Mouse (Mus musculus) forebrain, postnatal 0 days (tissue): ENCODE results near the gene Atp6v1c2. TPM values are rescaled to one million over a fixed set of nuclear protein-coding genes. Genes with fewer than 3 reads are reported as not detected.

Experiments
- ATAC-seq: fragments of 200-750 bp; cut with Nextera tagmentation; 2 replicates; pipeline ENCODE4 v1.8.0; 2017; ENCODE audit warnings: mild to moderate bottlenecking, moderate library complexity
- DNase-seq: peaks from one replicate; pipeline ENCODE4 v3.0.0-alpha.2; 2015
- H3K27ac ChIP-seq: fragments of 300-500 bp; sonication (generic); 2 replicates; pipeline ENCODE4 v1.5.1; 2014; ENCODE audit warnings: low read depth, mild to moderate bottlenecking, antibody characterized with exemption, low read length, moderate library complexity, mixed read lengths
- H3K27me3 ChIP-seq: fragments of 300-500 bp; sonication (generic); 2 replicates; pipeline ENCODE4 v1.6.1; 2014; ENCODE audit warnings: mild to moderate bottlenecking, low read length, mixed read lengths; ENCODE audit not compliant: insufficient read depth
- H3K36me3 ChIP-seq: fragments of 300-500 bp; sonication (generic); 2 replicates; pipeline ENCODE4 v1.6.1; 2014; ENCODE audit warnings: mild to moderate bottlenecking, moderate library complexity; ENCODE audit not compliant: insufficient read depth
- H3K4me1 ChIP-seq: fragments of 300-500 bp; sonication (generic); 2 replicates; pipeline ENCODE4 v1.6.1; 2014; ENCODE audit warnings: antibody characterized with exemption; ENCODE audit not compliant: insufficient read depth
- H3K4me2 ChIP-seq: fragments of 300-500 bp; sonication (generic); 2 replicates; pipeline ENCODE4 v1.6.1; 2014; ENCODE audit warnings: low read depth, mild to moderate bottlenecking, moderate library complexity
- H3K4me3 ChIP-seq: fragments of 300-500 bp; sonication (generic); 2 replicates; pipeline ENCODE4 v1.5.1; 2014; ENCODE audit warnings: low read depth, low read length, mixed read lengths
- H3K9ac ChIP-seq: fragments of 300-500 bp; sonication (generic); 2 replicates; pipeline ENCODE4 v1.6.1; 2014; ENCODE audit warnings: mild to moderate bottlenecking
- H3K9me3 ChIP-seq: fragments of 300-500 bp; sonication (generic); 2 replicates; pipeline ENCODE4 v1.6.1; 2016; ENCODE audit warnings: low read length
- CTCF ChIP-seq: sonication (generic); IDR thresholded peaks from 2 replicates; pipeline ENCODE4 v1.5.1; 2016; ENCODE audit warnings: antibody characterized with exemption, control low read depth, low read depth
- WGBS: fragments of 180-500 bp; shearing (Covaris S2); extraction: QIAGEN DNeasy Blood & Tissue Kit; methylation state at CpG from one replicate; pipeline ENCODE4 v1.1.7; 2014; 5-methylcytosine and 5-hydroxymethylcytosine counted together
- polyA plus RNA-seq: library from polyadenylated mRNA; unstranded; fragments of >200 nt; fragmentation: Nextera tagmentation; extraction: Ambion mirVana; gene quantifications from 2 replicates; pipeline ENCODE4 v1.2.1, GENCODE M21; 2015
- total RNA-seq: library from RNA; depleted of rRNA; stranded (reverse); fragments of >200 nt; gene quantifications from 2 replicates; pipeline ENCODE4 v1.2.3, GENCODE M21; 2014

Gene Atp6v1c2
- total and polyA plus RNA-seq, 2 experiments from 2014 or later, result 0.86 to 1.6 TPM

DNA sequence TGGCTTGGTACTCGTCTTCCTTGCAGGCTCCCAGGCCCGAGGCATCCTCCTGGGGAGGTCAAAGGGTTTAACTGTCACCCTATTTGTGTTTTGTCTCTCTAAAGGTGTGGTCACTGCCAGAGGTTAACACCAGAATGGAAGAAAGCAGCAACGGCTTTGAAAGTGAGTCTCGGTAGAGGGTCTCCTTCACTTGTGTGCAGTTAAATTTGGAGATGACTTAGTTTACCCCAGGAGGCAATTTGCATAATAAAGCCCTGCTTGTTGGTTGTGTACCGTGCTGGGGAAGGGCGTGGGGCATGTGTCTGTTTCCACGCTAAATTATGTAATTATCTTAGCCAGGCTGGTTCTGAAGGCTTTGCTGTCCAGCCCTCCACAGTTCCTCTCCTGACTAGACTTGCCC lies 55.3 kb downstream of the Atp6v1c2 start:
- Histone ChIP-seq H3K27ac (no peak overlapping the region), H3K4me1 (peaks cover 1% of the 10 kb centered on the region), H3K27me3 (no peaks in the 10 kb centered on the region), H3K4me2 (no peak overlapping the region), H3K9ac (no peak overlapping the region), H3K4me3 (no peak overlapping the region), H3K9me3 (no peaks in the 10 kb centered on the region), H3K36me3 (peaks cover 79% of the 10 kb centered on the region)
- ATAC-seq (no peak), DNase-seq (no peak)
- 64% methylated on average over 7 of the region's 7 CpGs for WGBS
- TF ChIP-seq CTCF, result no peak

GRCm38 (mm10) chr12:17271272-17271671 lies 57.9 kb downstream of the Atp6v1c2 start:
- peaks cover 12% of the 10 kb centered on the region for H3K4me1 ChIP-seq
- no peak overlapping the region for H3K9ac ChIP-seq
- H3K36me3 ChIP-seq, result peaks cover 56% of the 10 kb centered on the region
- no peak for ATAC-seq
- TF ChIP-seq CTCF, result peak; percentile 67
- 81% methylated on average over 1 of the region's 1 CpGs for WGBS
- no peak overlapping the region for H3K27ac ChIP-seq
- no peak overlapping the region for H3K4me2 ChIP-seq
- peak; percentile 40 for DNase-seq
- H3K27me3 ChIP-seq, result no peaks in the 10 kb centered on the region
- no peak overlapping the region for H3K4me3 ChIP-seq
- H3K9me3 ChIP-seq, result no peaks in the 10 kb centered on the region

- ATAC-seq (peak; percentile 16), DNase-seq (peak; percentile 79)
- Histone ChIP-seq H3K9ac (peak overlapping the region; percentile 86), H3K9me3 (no peaks in the 10 kb centered on the region), H3K27me3 (no peaks in the 10 kb centered on the region), H3K4me1 (peaks cover 12% of the 10 kb centered on the region), H3K4me3 (peak overlapping the region; percentile 90), H3K27ac (peak overlapping the region; percentile 84), H3K36me3 (peaks cover 23% of the 10 kb centered on the region), H3K4me2 (peak overlapping the region; percentile 56)
- WGBS, result 4% methylated on average over 4 of the region's 4 CpGs
- TF ChIP-seq CTCF, result no peak
These were observed 61.8 kb downstream of the Atp6v1c2 start for GRCm38 (mm10) chr12:17267316-17267715.

GRCm38 (mm10) chr12:17266673-17266990 lies 62.5 kb downstream of the Atp6v1c2 start:
- Histone ChIP-seq H3K36me3 (peaks cover 18% of the 10 kb centered on the region), H3K4me2 (peak overlapping the region; percentile 56), H3K9me3 (no peaks in the 10 kb centered on the region), H3K9ac (peak overlapping the region; percentile 86), H3K4me3 (peak overlapping the region; percentile 90), H3K27me3 (no peaks in the 10 kb centered on the region), H3K27ac (peak overlapping the region; percentile 84), H3K4me1 (peaks cover 12% of the 10 kb centered on the region)
- 0% methylated on average over 21 of the region's 21 CpGs for WGBS
- no peak for DNase-seq
- no peak for TF ChIP-seq CTCF
- peak; percentile 59 for ATAC-seq

GRCm38 (mm10) chr12:17265971-17266672 lies 63.0 kb downstream of the Atp6v1c2 start, which contains the start of gene Pdia6:
TSS of gene Pdia6 (plus strand) at chr12:17266545.
- TF ChIP-seq CTCF, result no peak
- Histone ChIP-seq H3K9ac (peak within 1 kb of the TSS; percentile 86), H3K4me1 (peaks cover 12% of the 10 kb centered on the region), H3K27me3 (no peaks in the 10 kb centered on the region), H3K27ac (peak within 1 kb of the TSS; percentile 84), H3K4me3 (peak within 1 kb of the TSS; percentile 90), H3K9me3 (no peaks in the 10 kb centered on the region), H3K4me2 (peak within 1 kb of the TSS; percentile 56), H3K36me3 (peaks cover 13% of the 10 kb centered on the region)
- peak; percentile 97 for DNase-seq
- ATAC-seq, result peak; percentile 99
- WGBS, result 2% methylated on average over 41 of the region's 48 CpGs

GRCm38 (mm10) chr12:17264826-17265225 lies 64.3 kb downstream of the Atp6v1c2 start:
- no peaks in the 10 kb centered on the region for H3K27me3 ChIP-seq
- H3K4me2 ChIP-seq, result no peak overlapping the region
- TF ChIP-seq CTCF, result no peak
- no peaks in the 10 kb centered on the region for H3K9me3 ChIP-seq
- no peak overlapping the region for H3K4me3 ChIP-seq
- ATAC-seq (no peak), DNase-seq (no peak)
- H3K9ac ChIP-seq, result no peak overlapping the region
- 0 out of 2 replicates have a peak, but pooled peaks cover 6% of the 10 kb centered on the region for H3K36me3 ChIP-seq
- WGBS, result 89% methylated on average over 2 of the region's 2 CpGs
- no peak overlapping the region for H3K27ac ChIP-seq
- H3K4me1 ChIP-seq, result peaks cover 12% of the 10 kb centered on the region

DNA sequence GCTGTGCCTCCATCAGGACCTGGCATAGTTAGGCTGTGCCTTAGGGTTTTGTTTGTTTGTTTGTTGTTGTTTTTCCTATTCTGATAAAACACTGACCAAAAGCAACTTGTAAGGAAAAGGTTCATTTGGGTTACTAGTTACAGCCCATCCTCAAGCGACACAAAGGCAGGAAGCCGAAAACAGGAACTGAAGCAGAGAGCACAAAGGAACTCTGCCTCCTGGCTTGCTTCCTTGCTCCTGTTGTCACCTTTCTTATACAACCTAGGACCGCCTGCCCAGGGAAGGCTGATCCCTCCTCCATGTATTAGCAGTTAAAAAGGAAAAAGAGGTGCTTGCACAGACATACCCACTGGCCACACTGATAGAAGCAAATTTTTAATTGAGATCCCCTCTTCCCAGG lies 65.3 kb downstream of the Atp6v1c2 start:
- no peak for DNase-seq
- no peak overlapping the region for H3K4me3 ChIP-seq
- H3K4me2 ChIP-seq, result no peak overlapping the region
- H3K9me3 ChIP-seq, result no peaks in the 10 kb centered on the region
- no peak for TF ChIP-seq CTCF
- no peaks in the 10 kb centered on the region for H3K27me3 ChIP-seq
- no peak overlapping the region for H3K27ac ChIP-seq
- WGBS, result 81% methylated on average over 3 of the region's 3 CpGs
- 0 out of 2 replicates have a peak, but pooled peaks cover 2% of the 10 kb centered on the region for H3K36me3 ChIP-seq
- H3K9ac ChIP-seq, result no peak overlapping the region
- peaks cover 11% of the 10 kb centered on the region for H3K4me1 ChIP-seq
- no peak for ATAC-seq
